Mouse (Mus musculus): ENCODE measurements around the gene Cyp4a12b.
A peak's percentile ranks its signal among the peaks of the same experiment; 100 is the strongest.
"Not testable (repeated sequence)": the region's sequence is repeated elsewhere in the genome, so short reads cannot be mapped to it uniquely, and the experiment has no call there.

Cyp4a12b gene

GRCm38 (mm10) chr4:115411324-115411723, at the start of gene Cyp4a12b:
Gene Cyp4a12b, plus strand, starts transcription at chr4:115411624.
- not testable (repeated sequence) for DNase-seq (ENCODE audit: low read depth, low spot score)

- not testable (repeated sequence) for DNase-seq (ENCODE audit: low read depth, low spot score)
These were observed 45.8 kb upstream of the Cyp4a12b start for GRCm38 (mm10) chr4:115365624-115366023.

GRCm38 (mm10) chr4:115368067-115368466, 43.4 kb upstream of the Cyp4a12b start:
- not testable (repeated sequence) for DNase-seq (ENCODE audit: low read depth, low spot score)

GRCm38 (mm10) chr4:115396256-115396655, 15.2 kb upstream of the Cyp4a12b start:
- DNase-seq (ENCODE audit: low read depth, low spot score), result peak; percentile 72

GRCm38 (mm10) chr4:115396950-115397349, 14.5 kb upstream of the Cyp4a12b start:
- not testable (repeated sequence) for DNase-seq (ENCODE audit: low read depth, low spot score)

GRCm38 (mm10) chr4:115450577-115451137, 39.2 kb downstream of the Cyp4a12b start:
- no peak for DNase-seq (ENCODE audit: low read depth, low spot score)

GRCm38 (mm10) chr4:115452304-115452703, 40.9 kb downstream of the Cyp4a12b start, which contains the start of gene Cyp4a30b:
Gene Cyp4a30b, plus strand, starts transcription at chr4:115452604.
- DNase-seq (ENCODE audit: low read depth, low spot score), result no peak

- not testable (repeated sequence) for DNase-seq (ENCODE audit: low read depth, low spot score)
These were observed 62.2 kb downstream of the Cyp4a12b start for GRCm38 (mm10) chr4:115473585-115473984.

GRCm38 (mm10) chr4:115476051-115476450, 64.6 kb downstream of the Cyp4a12b start:
- DNase-seq (ENCODE audit: low read depth, low spot score), result peak; percentile 34

GRCm38 (mm10) chr4:115481006-115481652, 69.7 kb downstream of the Cyp4a12b start:
- no peak for DNase-seq (ENCODE audit: low read depth, low spot score)
